Mouse (Mus musculus) hindbrain, embryonic 13.5 days (tissue): Measurements from ENCODE around the gene Mgst3. TPM values are rescaled to one million over a fixed set of nuclear protein-coding genes. Genes with fewer than 3 reads are reported as not detected.

Source experiments
- microRNA-seq: library from miRNA; unstranded; fragments of <30 nt; microRNA quantifications from one replicate; pipeline ENCODE4, GENCODE M21; 2016
- polyA plus RNA-seq: library from polyadenylated mRNA; unstranded; fragments of >200 nt; fragmentation: Nextera tagmentation; extraction: Ambion mirVana; gene quantifications from 2 replicates; pipeline ENCODE4 v1.2.1, GENCODE M21; 2015

Mgst3 gene
- polyA plus RNA-seq, 1 experiment from 2014 or later: 105 TPM

Small RNAs within 50 kb of the gene (microRNA-seq; reads per million reads assigned to microRNA genes)
- 3.0 reads per million, percentile 7 among the genes with 10 or more reads in this experiment for gene Gm25911

Other genes with a start within 250 kb of the Mgst3 start
- gene Uck2, start 108.5 kb downstream of the Mgst3 start, polyA plus RNA-seq: 58.4 and 63.4 TPM in 2 replicates
- 72.5 and 73.5 TPM in 2 replicates for gene Tmco1, start 85.5 kb downstream of the Mgst3 start, polyA plus RNA-seq
- gene Aldh9a1, start 43.9 kb downstream of the Mgst3 start, polyA plus RNA-seq: 31.1 and 33.0 TPM in 2 replicates
- not detected in 2 replicates for gene Lrrc52, start 72.9 kb upstream of the Mgst3 start, polyA plus RNA-seq
- 8.8 and 10.1 TPM in 2 replicates for gene Rxrg, start 204.5 kb upstream of the Mgst3 start, polyA plus RNA-seq